Mouse (Mus musculus): ENCODE measurements around the gene Scnm1.

DNA sequence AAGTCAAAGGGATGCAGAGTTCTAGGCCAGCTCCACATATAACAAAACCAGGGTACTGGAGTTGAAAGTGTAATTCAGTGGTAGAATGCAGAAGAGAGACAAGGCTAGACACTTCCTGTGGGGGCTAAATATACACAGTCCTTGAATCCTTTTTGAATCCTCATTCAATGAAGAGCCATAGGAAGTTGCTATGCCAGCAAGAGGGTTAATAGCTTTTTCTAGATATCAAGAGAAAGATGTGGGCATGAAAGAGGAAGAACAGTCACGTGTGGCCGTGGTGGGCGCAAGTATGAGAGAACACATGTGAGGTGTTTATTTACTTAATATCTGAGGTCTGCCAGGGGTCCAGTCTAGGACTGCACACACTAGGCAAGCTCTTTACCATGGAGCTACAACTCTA is 2.5 kb upstream of the Scnm1 start:
- TF ChIP-seq CTCF (IDR thresholded peaks at IDR 0.05; ENCODE audit: low read depth) (no peak), EP300 (IDR thresholded peaks at IDR 0.05; ENCODE audit: low read depth) (no peak)
